Mouse (Mus musculus): ENCODE data around the gene Pkn1. TPM values are rescaled to one million over a fixed set of nuclear protein-coding genes. Genes with fewer than 3 reads are reported as not detected.

The Pkn1 gene
- total and polyA plus RNA-seq, 2 experiments from 2014 or later: 21.7 to 71.2 TPM

GRCm38 (mm10) chr8:83684517-83684916 is 14.5 kb downstream of the Pkn1 start:
- no peaks in the 10 kb centered on the region for H3K9me3 ChIP-seq (ENCODE audit: low read length)
- H3K4me1 ChIP-seq (ENCODE audit: insufficient read depth, low read length): no peaks in the 10 kb centered on the region
- WGBS: 95% methylated on average over 9 of the region's 9 CpGs
- H3K4me2 ChIP-seq (ENCODE audit: low read depth, low read length, poor library complexity, severe bottlenecking): no peak overlapping the region
- no peak for TF ChIP-seq CTCF (IDR thresholded peaks at IDR 0.05)
- DNase-seq (ENCODE audit: low spot score) (no peak), ATAC-seq (ENCODE audit: low FRiP score) (no peak)
- no peak overlapping the region for H3K4me3 ChIP-seq (ENCODE audit: low read depth, low read length)
- H3K27me3 ChIP-seq (ENCODE audit: insufficient read depth, low read length): no peaks in the 10 kb centered on the region
- no peak overlapping the region for H3K9ac ChIP-seq (replicated peaks; ENCODE audit: low read length, poor library complexity, severe bottlenecking)
- H3K27ac ChIP-seq (ENCODE audit: low read depth, low read length): no peak overlapping the region
- H3K36me3 ChIP-seq (ENCODE audit: insufficient read depth, low read length): peaks cover 53% of the 10 kb centered on the region

- no peak for TF ChIP-seq CTCF (IDR thresholded peaks at IDR 0.05)
- H3K4me1 ChIP-seq (ENCODE audit: insufficient read depth, low read length): no peaks in the 10 kb centered on the region
- no peak overlapping the region for H3K9ac ChIP-seq (replicated peaks; ENCODE audit: low read length, poor library complexity, severe bottlenecking)
- no peak overlapping the region for H3K4me3 ChIP-seq (ENCODE audit: low read depth, low read length)
- H3K9me3 ChIP-seq (ENCODE audit: low read length): no peaks in the 10 kb centered on the region
- H3K36me3 ChIP-seq (ENCODE audit: insufficient read depth, low read length): peaks cover 81% of the 10 kb centered on the region
- 34% methylated on average over 6 of the region's 6 CpGs for WGBS
- H3K27ac ChIP-seq (ENCODE audit: low read depth, low read length): no peak overlapping the region
- H3K4me2 ChIP-seq (ENCODE audit: low read depth, low read length, poor library complexity, severe bottlenecking): no peak overlapping the region
- H3K27me3 ChIP-seq (ENCODE audit: insufficient read depth, low read length): no peaks in the 10 kb centered on the region
- ATAC-seq (ENCODE audit: low FRiP score) (no peak), DNase-seq (ENCODE audit: low spot score) (no peak)
Measured at GRCm38 (mm10) chr8:83681099-83681498, 17.9 kb downstream of the Pkn1 start.

GRCm38 (mm10) chr8:83680603-83681002 is 18.4 kb downstream of the Pkn1 start:
- peaks cover 79% of the 10 kb centered on the region for H3K36me3 ChIP-seq (ENCODE audit: insufficient read depth, low read length)

GRCm38 (mm10) chr8:83679866-83680265 is 19.1 kb downstream of the Pkn1 start:
- 95% methylated on average over 12 of the region's 12 CpGs for WGBS
- no peak for ATAC-seq (ENCODE audit: low FRiP score)
- no peak overlapping the region for H3K4me2 ChIP-seq (ENCODE audit: low read depth, low read length, poor library complexity, severe bottlenecking)
- peaks cover 77% of the 10 kb centered on the region for H3K36me3 ChIP-seq (ENCODE audit: insufficient read depth, low read length)
- no peak for DNase-seq (ENCODE audit: low spot score)
- no peak overlapping the region for H3K4me3 ChIP-seq (ENCODE audit: low read depth, low read length)
- no peaks in the 10 kb centered on the region for H3K9me3 ChIP-seq (ENCODE audit: low read length)
- H3K27ac ChIP-seq (ENCODE audit: low read depth, low read length): no peak overlapping the region
- no peak for TF ChIP-seq CTCF (IDR thresholded peaks at IDR 0.05)
- no peaks in the 10 kb centered on the region for H3K27me3 ChIP-seq (ENCODE audit: insufficient read depth, low read length)
- H3K4me1 ChIP-seq (ENCODE audit: insufficient read depth, low read length): no peaks in the 10 kb centered on the region
- H3K9ac ChIP-seq (replicated peaks; ENCODE audit: low read length, poor library complexity, severe bottlenecking): no peak overlapping the region

More at GRCm38 (mm10) chr8:83680603-83681002, 18.4 kb downstream of the Pkn1 start:
- 91% methylated on average over 5 of the region's 5 CpGs for WGBS
- no peak overlapping the region for H3K4me3 ChIP-seq (ENCODE audit: low read depth, low read length)
- H3K9me3 ChIP-seq (ENCODE audit: low read length): no peaks in the 10 kb centered on the region
- DNase-seq (ENCODE audit: low spot score) (no peak), ATAC-seq (ENCODE audit: low FRiP score) (no peak)
- no peaks in the 10 kb centered on the region for H3K27me3 ChIP-seq (ENCODE audit: insufficient read depth, low read length)
- H3K9ac ChIP-seq (replicated peaks; ENCODE audit: low read length, poor library complexity, severe bottlenecking): no peak overlapping the region
- H3K4me1 ChIP-seq (ENCODE audit: insufficient read depth, low read length): no peaks in the 10 kb centered on the region
- H3K27ac ChIP-seq (ENCODE audit: low read depth, low read length): no peak overlapping the region
- no peak overlapping the region for H3K4me2 ChIP-seq (ENCODE audit: low read depth, low read length, poor library complexity, severe bottlenecking)
- TF ChIP-seq CTCF (IDR thresholded peaks at IDR 0.05): no peak

GRCm38 (mm10) chr8:83674497-83674896 is 24.5 kb downstream of the Pkn1 start:
- WGBS: 93% methylated on average over 5 of the region's 5 CpGs
- Histone ChIP-seq H3K9ac (replicated peaks; ENCODE audit: low read length, poor library complexity, severe bottlenecking) (no peak overlapping the region), H3K4me3 (ENCODE audit: low read depth, low read length) (no peak overlapping the region), H3K36me3 (ENCODE audit: insufficient read depth, low read length) (peaks cover 83% of the 10 kb centered on the region), H3K9me3 (ENCODE audit: low read length) (no peaks in the 10 kb centered on the region), H3K27ac (ENCODE audit: low read depth, low read length) (no peak overlapping the region), H3K27me3 (ENCODE audit: insufficient read depth, low read length) (no peaks in the 10 kb centered on the region), H3K4me2 (ENCODE audit: low read depth, low read length, poor library complexity, severe bottlenecking) (no peak overlapping the region), H3K4me1 (ENCODE audit: insufficient read depth, low read length) (no peaks in the 10 kb centered on the region)
- DNase-seq (ENCODE audit: low spot score) (no peak), ATAC-seq (ENCODE audit: low FRiP score) (no peak)
- no peak for TF ChIP-seq CTCF (IDR thresholded peaks at IDR 0.05)

- no peak for TF ChIP-seq CTCF (IDR thresholded peaks at IDR 0.05)
- no peak for ATAC-seq (ENCODE audit: low FRiP score)
- Histone ChIP-seq H3K27me3 (ENCODE audit: insufficient read depth, low read length) (no peaks in the 10 kb centered on the region; the same call in 1 of the 2 replicates), H3K4me2 (ENCODE audit: low read depth, low read length, poor library complexity, severe bottlenecking) (no peak overlapping the region), H3K9me3 (ENCODE audit: low read length) (no peaks in the 10 kb centered on the region), H3K27ac (ENCODE audit: low read depth, low read length) (no peak overlapping the region), H3K4me3 (ENCODE audit: low read depth, low read length) (no peak overlapping the region), H3K36me3 (ENCODE audit: insufficient read depth, low read length) (peaks cover 71% of the 10 kb centered on the region), H3K9ac (replicated peaks; ENCODE audit: low read length, poor library complexity, severe bottlenecking) (no peak overlapping the region), H3K4me1 (ENCODE audit: insufficient read depth, low read length) (peaks cover 4% of the 10 kb centered on the region)
- 62% methylated on average over 5 of the region's 5 CpGs for WGBS
- DNase-seq (ENCODE audit: low spot score): no peak
Measured at GRCm38 (mm10) chr8:83672936-83673335, 26.0 kb downstream of the Pkn1 start.

Data from midbrain, postnatal 0 days (tissue).